Comparison of ENCODE assay signal across 31 mouse cellular contexts in genomic region chr1:69549987-69550386, GRCm38 (mm10).
"Had no signal": no experiment of that assay in that cellular context is flagged by ENCODE, and none has a peak within 500 bp of the region (broad histone marks: within the 10 kb centered on the region; RNA-seq: fewer than 3 reads in every experiment).

No protein-coding gene starts in this region.

- H3K36me3 ChIP-seq: heart, embryonic 10.5 days; heart, embryonic 12.5 days; heart, embryonic 13.5 days; heart, embryonic 15.5 days; hindbrain, embryonic 10.5 days; hindbrain, embryonic 12.5 days; hindbrain, embryonic 13.5 days; hindbrain, embryonic 15.5 days; intestine, embryonic 15.5 days; kidney, embryonic 15.5 days had no signal

- H3K4me1 ChIP-seq: hindbrain, embryonic 12.5 days; hindbrain, embryonic 13.5 days; hindbrain, embryonic 15.5 days; intestine, embryonic 15.5 days; kidney, embryonic 15.5 days had no signal

- H3K27me3 ChIP-seq: heart, embryonic 12.5 days; heart, embryonic 13.5 days; heart, embryonic 15.5 days; hindbrain, embryonic 12.5 days; hindbrain, embryonic 13.5 days; hindbrain, embryonic 15.5 days; intestine, embryonic 15.5 days; kidney, embryonic 15.5 days had no signal

- H3K27ac ChIP-seq: heart, embryonic 10.5 days; heart, embryonic 13.5 days; heart, embryonic 15.5 days; hindbrain, embryonic 10.5 days; hindbrain, embryonic 12.5 days; hindbrain, embryonic 13.5 days; hindbrain, embryonic 14.5 days; hindbrain, embryonic 15.5 days; hindbrain, postnatal 0 days; intestine, embryonic 15.5 days; kidney, embryonic 15.5 days; kidney, postnatal 0 days; layer of hippocampus, adult 2 months; left cerebral cortex, adult 2 months had no signal

- DNase-seq: heart, postnatal 10 days; heart, postnatal 14 days; heart, postnatal 36 days; heart, postnatal 4 days; kidney, adult 11 months; kidney, adult 18-20 months; kidney, adult 2 months; kidney, adult 8-10 months; kidney, adult 9 months; kidney, postnatal 10 days; kidney, postnatal 14 days; kidney, postnatal 25 days; kidney, postnatal 36 days; kidney, postnatal 4 days; layer of hippocampus, adult 9-11 months; layer of hippocampus, postnatal 36 days had no signal

- H3K9ac ChIP-seq: heart, embryonic 12.5 days; heart, embryonic 13.5 days; heart, embryonic 15.5 days; hindbrain, embryonic 12.5 days; hindbrain, embryonic 13.5 days; hindbrain, embryonic 14.5 days; hindbrain, embryonic 15.5 days; intestine, embryonic 15.5 days; kidney, embryonic 15.5 days had no signal

- H3K4me3 ChIP-seq: heart, embryonic 10.5 days; heart, embryonic 12.5 days; heart, embryonic 13.5 days; heart, embryonic 15.5 days; hindbrain, embryonic 10.5 days; hindbrain, embryonic 12.5 days; hindbrain, embryonic 13.5 days; hindbrain, embryonic 15.5 days; intestine, embryonic 15.5 days; kidney, embryonic 15.5 days; layer of hippocampus, adult 2 months; left cerebral cortex, adult 2 months had no signal

- H3K9me3 ChIP-seq: heart, embryonic 10.5 days; heart, embryonic 12.5 days; heart, embryonic 13.5 days; heart, embryonic 15.5 days; hindbrain, embryonic 10.5 days; hindbrain, embryonic 12.5 days; hindbrain, embryonic 13.5 days; hindbrain, embryonic 15.5 days; intestine, embryonic 15.5 days; kidney, embryonic 15.5 days had no signal
